Mouse (Mus musculus) liver, postnatal 0 days (tissue): ENCODE results near the gene Fscn3.

Experiments
- CTCF ChIP-seq: sonication (generic); IDR thresholded peaks from 2 replicates; pipeline ENCODE4 v1.5.1; 2016; ENCODE audit warnings: antibody characterized with exemption, low read depth
- EP300 ChIP-seq: IDR thresholded peaks from 2 replicates; pipeline ENCODE4 v1.6.1; 2016; ENCODE audit warnings: antibody characterized with exemption, low read depth, mild to moderate bottlenecking

DNA sequence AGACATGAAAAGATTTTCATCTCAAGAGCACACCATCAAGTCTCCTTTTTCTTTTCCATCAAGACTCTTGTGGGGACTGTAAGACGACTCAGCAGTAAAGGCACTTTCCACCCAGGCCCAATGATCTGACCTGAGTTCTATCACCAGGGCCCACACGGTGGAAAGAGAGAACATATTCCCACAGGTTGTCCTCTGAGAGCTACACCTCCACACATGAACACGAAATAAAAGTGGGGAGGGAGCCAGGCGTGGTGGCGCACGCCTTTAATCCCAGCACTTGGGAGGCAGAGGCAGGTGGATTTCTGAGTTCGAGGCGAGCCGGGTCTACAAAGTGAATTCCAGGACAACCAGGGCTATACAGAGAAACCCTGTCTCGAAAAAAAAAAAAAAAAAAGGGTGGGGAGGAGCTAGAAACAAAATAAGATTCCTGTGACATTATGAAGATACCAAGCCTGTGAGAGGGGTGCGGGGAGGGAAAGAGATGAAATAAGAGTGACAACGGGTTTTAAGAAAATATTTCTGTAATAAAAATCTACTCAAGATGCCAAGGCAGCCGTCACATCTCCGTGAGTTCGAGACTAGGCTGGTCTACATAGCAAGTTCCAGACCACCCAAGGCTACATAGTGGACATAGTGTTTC is 4.8 kb upstream of the Fscn3 start:
- TF ChIP-seq CTCF (no peak), EP300 (no peak)
